Mouse (Mus musculus): ENCODE results near the gene 2010300C02Rik.

2010300C02Rik gene

GRCm38 (mm10) chr1:37572528-37573272 lies 147.2 kb downstream of the 2010300C02Rik start:
- DNase-seq (ENCODE audit: low spot score in 2 of 2), result no peak

GRCm38 (mm10) chr1:37568379-37568778 lies 151.5 kb downstream of the 2010300C02Rik start:
- no peak for DNase-seq (ENCODE audit: low spot score in 2 of 2)

- no peak for DNase-seq (ENCODE audit: low spot score in 2 of 2)
These were observed 153.1 kb downstream of the 2010300C02Rik start for GRCm38 (mm10) chr1:37566754-37567153.

- DNase-seq (ENCODE audit: low spot score in 2 of 2), result no peak
These were observed 153.5 kb downstream of the 2010300C02Rik start for GRCm38 (mm10) chr1:37566344-37566743.

- no peak for DNase-seq (ENCODE audit: low spot score in 2 of 2)
These were observed 154.5 kb downstream of the 2010300C02Rik start for GRCm38 (mm10) chr1:37565396-37565795.

GRCm38 (mm10) chr1:37561955-37562354 lies 157.9 kb downstream of the 2010300C02Rik start:
- DNase-seq (ENCODE audit: low spot score in 2 of 2), result no peak
